Mouse (Mus musculus) spleen, adult 12 weeks (tissue): ENCODE results near the gene Wnt5a.

Experiments
- DNase-seq: peaks from one replicate; pipeline ENCODE4 v3.0.0; 2022; ENCODE audit warnings: low spot score

Gene Wnt5a

DNA sequence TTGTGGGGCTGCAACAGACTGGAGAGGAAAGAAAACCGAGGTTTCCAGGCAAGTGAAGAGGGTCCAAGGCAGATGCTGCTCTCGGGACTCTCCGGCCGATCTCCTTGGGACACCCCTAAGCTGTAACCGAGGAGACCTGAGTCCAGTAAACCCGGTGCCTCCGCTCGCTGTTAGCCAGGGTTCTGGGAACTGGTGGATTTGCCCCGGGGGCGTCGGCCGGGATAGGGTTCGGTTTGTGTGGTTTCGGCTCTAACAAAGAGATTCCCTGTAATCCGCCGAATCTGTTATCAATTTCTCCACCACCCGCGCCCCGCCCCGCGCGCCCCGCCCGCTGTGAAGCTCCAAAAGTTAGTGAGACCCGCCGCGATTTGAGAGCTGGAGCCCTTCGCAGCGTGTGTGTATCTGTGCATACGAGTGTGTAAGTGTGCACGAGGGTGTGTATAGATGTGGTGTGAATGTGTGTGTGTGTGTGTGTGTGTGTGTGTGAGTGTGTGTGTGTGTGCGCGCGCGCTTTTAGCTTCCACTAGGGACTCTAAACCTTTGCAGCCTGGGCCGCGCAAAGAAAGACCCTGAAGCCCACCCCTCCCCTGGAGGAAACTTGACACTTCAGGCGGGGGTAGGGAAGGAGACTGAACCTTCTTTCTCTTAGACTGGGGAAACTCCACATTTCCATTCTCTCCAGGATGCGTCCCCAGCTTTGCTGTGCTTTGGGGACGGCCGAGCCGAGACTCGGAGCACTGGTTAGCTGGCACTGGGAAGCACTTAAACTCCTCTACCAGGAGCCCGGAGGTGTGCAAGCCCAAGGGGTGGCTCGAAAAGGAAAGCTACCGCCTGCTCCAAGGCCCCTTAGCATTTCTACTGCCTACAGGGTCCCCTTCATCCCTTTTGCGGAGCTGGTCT, 5.1 kb downstream of the Wnt5a start:
- DNase-seq, result no peak

DNA sequence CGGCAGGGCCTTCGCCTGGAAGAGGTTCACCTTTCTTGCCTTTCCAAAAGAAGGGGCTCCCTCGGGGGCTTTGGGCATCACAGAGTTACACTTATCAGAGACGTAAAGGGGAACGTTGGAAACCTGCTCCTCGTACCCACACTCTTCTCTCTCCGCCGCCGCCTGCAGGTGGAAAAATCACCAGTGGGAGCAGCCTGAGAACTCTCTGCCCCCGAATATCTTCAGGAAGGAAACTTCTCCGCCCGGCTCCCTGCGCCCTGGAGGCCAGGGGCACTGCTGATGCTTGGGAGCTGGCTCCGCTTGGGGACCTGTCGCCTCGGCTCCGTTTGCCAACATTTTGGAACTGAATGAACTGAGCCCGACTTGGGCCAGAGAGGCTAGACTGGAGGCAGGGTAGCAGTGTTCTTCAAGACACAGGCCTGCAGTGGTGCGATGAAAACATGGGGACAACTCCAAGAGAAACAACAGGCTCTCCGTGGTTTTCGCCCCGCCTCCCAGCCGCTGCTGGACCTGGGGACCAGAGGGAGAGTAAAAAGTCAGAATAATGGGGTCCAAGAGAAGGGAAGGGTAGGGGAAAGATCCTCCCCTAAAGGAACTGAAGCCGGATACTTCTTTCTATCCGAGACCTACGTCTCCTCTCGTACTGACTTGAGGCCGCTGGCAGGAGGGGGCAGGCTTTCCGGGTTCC, 5.9 kb downstream of the Wnt5a start:
- no peak for DNase-seq

DNA sequence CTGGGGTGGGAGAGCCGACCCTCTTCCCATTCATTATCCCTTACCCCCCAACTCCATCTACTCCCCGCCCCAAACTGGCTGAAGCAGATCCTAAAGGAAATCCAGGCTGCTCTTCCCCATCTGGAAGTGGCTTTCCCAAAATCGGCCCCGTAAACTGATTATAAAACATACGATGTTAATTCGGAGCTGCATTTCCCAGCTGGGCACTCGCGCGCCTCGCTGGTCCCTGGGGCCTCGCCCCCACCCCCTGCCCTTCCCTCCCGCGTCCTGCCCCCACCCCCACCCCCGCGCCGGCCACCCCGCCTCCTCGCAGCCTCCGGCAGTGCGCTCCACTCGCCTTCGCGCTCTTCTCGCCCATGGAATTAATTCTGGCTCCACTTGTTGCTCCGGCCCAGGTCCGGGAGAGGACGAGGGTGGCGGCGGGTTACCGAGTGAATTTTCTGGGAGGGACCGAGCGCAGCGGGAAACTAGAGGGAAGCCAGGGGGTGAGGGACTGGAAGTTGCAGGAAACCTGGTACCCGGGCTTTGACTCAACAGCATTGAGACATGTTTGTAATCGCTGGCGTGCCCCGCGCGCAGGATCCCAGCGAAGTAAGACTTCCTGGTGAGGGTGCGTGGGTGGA, 6.6 kb downstream of the Wnt5a start:
- no peak for DNase-seq

GRCm38 (mm10) chr14:28512805-28513590, 8.4 kb downstream of the Wnt5a start:
- DNase-seq, result no peak

GRCm38 (mm10) chr14:28514171-28514570, 9.6 kb downstream of the Wnt5a start:
- no peak for DNase-seq

DNA sequence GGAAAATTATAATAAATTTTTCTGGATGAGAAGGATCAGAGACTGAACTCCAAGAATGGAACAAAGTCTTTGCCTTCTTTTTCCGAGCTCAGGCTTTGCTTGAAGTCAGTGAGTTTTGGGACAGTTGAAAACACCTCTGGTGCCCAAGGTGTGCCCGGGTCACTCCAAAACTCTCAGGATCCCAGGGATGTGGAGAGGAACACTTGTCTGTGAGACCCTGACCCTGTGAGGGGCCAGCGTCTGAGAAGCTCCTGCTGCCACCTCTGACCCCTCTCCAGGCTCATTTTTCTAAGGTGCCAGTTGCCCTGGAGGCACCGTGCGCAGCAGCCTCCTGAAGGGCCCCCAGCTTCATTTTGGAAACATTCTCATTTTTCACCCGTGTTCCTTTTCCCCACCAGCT, 10.8 kb downstream of the Wnt5a start:
- DNase-seq, result no peak

- DNase-seq, result no peak
Observed at GRCm38 (mm10) chr14:28517631-28518560, 13.3 kb downstream of the Wnt5a start.

DNA sequence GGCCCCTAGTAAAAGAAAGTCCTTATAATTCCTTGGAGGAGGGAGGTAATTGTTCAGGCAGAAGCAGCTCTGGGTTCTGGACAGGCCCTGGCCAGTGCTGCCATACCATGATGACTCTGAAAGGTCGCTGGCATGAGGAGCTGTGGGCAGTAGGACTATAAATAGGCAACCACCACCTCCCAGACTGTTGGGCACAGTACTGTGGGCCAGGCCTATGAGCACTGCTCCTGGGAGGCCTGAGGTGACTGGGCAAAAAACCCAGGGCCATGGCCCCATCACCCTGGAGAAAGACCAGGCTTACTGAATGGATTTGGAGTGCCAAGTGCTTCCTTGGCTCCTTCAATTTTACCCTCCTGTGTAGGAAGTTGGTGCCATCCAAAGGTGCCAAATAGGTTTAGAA, 16.6 kb downstream of the Wnt5a start:
- no peak for DNase-seq

GRCm38 (mm10) chr14:28522611-28523010, 18.1 kb downstream of the Wnt5a start:
- no peak for DNase-seq

DNA sequence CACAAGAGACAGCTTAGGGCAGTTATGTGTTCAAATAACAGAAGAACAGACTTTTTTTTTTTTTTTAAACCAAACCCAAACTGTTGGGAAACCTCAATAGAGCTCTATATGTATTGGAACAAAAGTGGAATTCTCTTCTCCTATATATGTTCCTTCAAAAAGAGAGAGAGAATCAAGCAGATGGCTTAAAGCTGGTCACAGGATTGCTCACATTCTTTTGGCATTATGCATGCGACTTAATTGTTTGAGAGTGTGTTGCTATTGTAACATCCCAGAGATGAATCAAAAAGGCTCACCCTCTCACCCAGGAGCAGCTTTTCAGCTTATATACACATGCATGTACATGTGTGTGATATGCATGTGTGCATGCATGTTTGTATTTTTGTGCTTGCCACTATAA, 21.0 kb downstream of the Wnt5a start:
- DNase-seq, result no peak

- DNase-seq, result no peak
Observed at GRCm38 (mm10) chr14:28528151-28528685, 23.7 kb downstream of the Wnt5a start.

DNA sequence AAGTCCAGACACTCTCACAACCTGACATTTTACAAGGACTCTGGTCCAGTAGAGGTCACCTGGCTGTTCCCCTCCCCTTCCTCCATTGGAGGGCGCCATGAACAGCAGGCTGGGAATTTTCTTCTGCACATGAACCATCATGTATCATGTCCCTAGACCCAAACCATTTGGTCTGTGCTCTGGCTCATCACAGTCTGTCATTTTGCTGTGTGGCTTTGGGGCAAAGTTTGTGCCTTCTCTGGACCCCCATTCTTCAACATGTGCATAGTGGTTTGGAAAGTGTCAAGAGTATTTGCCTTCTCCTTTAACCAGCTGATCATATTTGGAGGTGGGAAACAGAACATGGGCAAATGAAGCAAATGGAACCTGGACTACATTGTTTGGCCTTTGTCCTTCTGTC, 27.0 kb downstream of the Wnt5a start:
- no peak for DNase-seq

- DNase-seq, result no peak
Observed at GRCm38 (mm10) chr14:28532943-28533342, 28.4 kb downstream of the Wnt5a start.

DNA sequence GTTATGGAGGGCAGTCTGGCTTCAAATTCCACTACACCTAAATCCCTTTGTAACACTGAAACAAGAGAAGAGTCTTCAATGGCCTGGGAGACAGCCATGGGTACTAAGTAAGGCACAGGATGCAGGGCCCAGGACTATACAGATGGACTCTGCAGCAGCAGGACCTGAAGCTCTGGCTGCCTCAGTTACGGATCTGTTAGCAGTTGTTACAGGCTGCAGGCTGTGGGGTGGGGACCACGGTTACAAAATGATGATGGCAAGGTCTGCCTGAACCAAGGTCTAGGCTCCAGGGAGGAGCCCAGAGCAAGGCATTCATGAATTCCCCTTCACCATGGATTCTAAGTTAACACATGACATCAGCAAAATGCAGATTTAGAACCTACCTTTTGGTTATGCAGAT, 29.3 kb downstream of the Wnt5a start:
- no peak for DNase-seq

GRCm38 (mm10) chr14:28535814-28536213, 31.3 kb downstream of the Wnt5a start:
- DNase-seq, result no peak

DNA sequence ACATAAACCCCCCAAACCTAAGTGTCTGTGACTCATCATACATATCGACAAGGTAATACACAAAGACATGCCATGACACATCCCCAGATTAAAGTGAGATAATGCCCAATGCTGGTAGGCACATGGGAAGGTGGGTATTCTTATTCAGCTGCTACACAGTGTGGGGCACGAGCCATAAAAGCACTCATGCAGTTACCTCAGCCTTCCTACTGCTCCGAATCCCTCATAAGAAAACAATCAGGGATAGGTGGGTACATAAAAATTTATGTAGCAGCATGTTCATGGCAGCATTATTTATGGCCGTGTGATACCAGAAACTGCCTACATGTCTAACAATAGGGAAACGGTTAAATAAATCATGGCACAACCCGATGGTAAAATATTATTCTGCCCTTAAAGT, 35.0 kb downstream of the Wnt5a start:
- DNase-seq, result no peak

DNA sequence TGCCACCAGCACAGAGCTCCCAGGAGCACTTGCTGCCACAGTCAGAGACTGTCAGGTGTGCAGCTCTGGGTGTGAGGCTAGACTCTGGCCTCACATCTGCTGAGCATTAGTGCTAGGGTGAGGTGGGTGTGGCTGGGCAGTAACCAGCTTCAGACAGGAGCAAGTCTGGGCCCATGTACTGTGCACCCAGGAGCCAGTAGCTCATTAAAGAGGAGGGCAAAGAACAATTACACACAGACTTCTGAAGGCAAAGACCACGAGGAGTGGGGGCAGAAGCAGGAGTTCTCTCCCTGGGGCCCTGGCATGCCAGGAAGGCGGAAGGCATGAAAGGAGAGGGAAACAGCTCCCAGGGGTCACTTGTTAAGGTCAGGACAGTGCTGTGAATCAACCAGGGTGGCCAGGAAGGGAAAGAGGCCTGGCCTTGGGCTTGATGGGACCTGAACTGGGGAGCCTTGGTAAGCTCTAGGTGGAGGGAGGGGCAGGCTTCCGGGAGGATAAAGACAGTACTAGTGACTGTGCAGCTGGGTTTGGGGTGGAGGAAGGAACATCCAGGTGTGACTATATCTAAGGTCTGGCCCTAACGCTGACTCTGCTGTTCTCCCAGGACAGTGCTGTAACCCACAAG, 37.7 kb downstream of the Wnt5a start:
- DNase-seq, result no peak

DNA sequence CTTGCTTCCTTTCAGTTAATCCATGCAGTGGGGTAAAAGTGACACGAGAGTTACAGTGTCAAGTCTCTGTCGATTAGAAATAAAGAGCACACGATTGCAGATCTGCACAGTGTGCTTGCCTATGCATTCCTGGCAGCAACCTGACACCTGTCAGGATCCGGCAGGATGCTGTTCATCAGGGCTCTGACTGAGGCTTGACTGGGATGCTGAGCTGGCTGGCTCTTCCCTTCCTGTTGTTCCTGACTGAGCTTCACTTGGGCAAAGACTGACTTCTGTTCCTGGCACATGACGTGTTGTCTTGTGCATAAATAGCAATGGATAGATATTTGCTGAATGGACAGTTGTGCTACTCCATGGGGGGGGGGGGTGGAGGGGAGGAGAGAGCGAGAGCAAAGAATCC, 57.3 kb downstream of the Wnt5a start:
- DNase-seq, result no peak
